Mouse (Mus musculus) heart, adult 2 months (tissue): ENCODE measurements at regions not wholly inside any gene's neighbourhood (a gene's known extent, or its start where the extent isn't known, plus 50 kb on each side); places are given as distances from the start of the nearest gene placed in this dataset.

Experiments used
- DNase-seq, 2 experiments: peaks; one replicate each; pipeline ENCODE4 v3.0.0; 2021
- H3K27ac ChIP-seq: fragments of 200-600 bp; 2 replicates; pipeline ENCODE4 v1.8.1; 2022
- H3K27me3 ChIP-seq: fragments of 200-500 bp; 2 replicates; pipeline ENCODE4 v1.6.1; 2012; ENCODE audit warnings: mild to moderate bottlenecking, low read length, inconsistent platforms, mixed read lengths; ENCODE audit not compliant: control insufficient read depth, insufficient read depth
- H3K36me3 ChIP-seq: fragments of 200-500 bp; 2 replicates; pipeline ENCODE4 v1.6.1; 2012; ENCODE audit warnings: low read length, inconsistent platforms; ENCODE audit not compliant: control insufficient read depth, insufficient read depth
- H3K4me1 ChIP-seq: fragments of 200-500 bp; 2 replicates; pipeline ENCODE4 v1.6.1; 2011; ENCODE audit warnings: low read length; ENCODE audit not compliant: control insufficient read depth, insufficient read depth
- H3K4me3 ChIP-seq: fragments of 200-600 bp; 2 replicates; pipeline ENCODE4 v1.8.1; 2022
- H3K79me2 ChIP-seq: fragments of 200-500 bp; replicated peaks from 2 replicates; pipeline ENCODE4 v1.6.1; 2012; ENCODE audit warnings: mild to moderate bottlenecking, inconsistent platforms, low read length, moderate library complexity, mixed read lengths; ENCODE audit not compliant: control insufficient read depth, insufficient read depth
- H3K9ac ChIP-seq: fragments of 200-500 bp; 2 replicates; pipeline ENCODE4 v1.6.1; 2012; ENCODE audit warnings: low read depth, mild to moderate bottlenecking, control low read depth, inconsistent platforms, low read length, mixed read lengths
- CTCF ChIP-seq: fragments of 200-600 bp; IDR thresholded peaks from 2 replicates; pipeline ENCODE4 v1.8.1; 2022; ENCODE audit warnings: antibody characterized with exemption, mild to moderate bottlenecking, moderate library complexity
- EP300 ChIP-seq: fragments of 200-500 bp; IDR thresholded peaks from 2 replicates; pipeline ENCODE4 v1.6.1; 2011; ENCODE audit warnings: low read depth, low read length, control low read depth; ENCODE audit not compliant: insufficient read depth
- POLR2A ChIP-seq: fragments of 200-500 bp; IDR thresholded peaks from 2 replicates; pipeline ENCODE4 v1.6.1; 2011; ENCODE audit warnings: mild to moderate bottlenecking, low read depth, low read length, control low read depth; ENCODE audit not compliant: insufficient read depth
- WGBS: fragments of 180-500 bp; shearing (Covaris S2); methylation state at CpG from one replicate; pipeline ENCODE4 v1.1.7; 2018; 5-methylcytosine and 5-hydroxymethylcytosine counted together
- intact Hi-C: fragments of 180-260 bp; cut with DNase I; formaldehyde crosslinking; loops from one replicate; pipeline ENCODE4 v1.15.1; 2025

DNA sequence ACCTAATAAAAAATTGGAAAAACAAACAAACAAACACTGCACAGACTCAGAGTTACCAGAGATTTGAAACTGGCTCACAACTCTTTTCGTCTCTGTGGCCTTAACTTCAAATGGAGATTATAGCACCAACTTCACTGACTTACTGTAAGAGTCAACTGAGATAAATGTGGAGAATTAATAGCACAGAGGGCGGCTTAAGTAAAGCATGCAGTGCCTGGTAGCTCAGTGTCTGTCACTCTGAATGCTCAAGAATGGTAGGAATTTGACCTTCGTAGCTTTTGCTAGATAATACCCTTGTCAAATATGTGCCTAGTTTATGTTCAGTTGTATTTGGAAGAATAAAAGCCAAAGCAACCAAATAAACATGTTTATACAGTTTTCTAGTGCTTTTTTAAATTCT lies 558.4 kb upstream of the 2610301B20Rik start:
- TF ChIP-seq POLR2A (no peak), EP300 (no peak), CTCF (no peak)
- Histone ChIP-seq H3K4me3 (no peak overlapping the region), H3K27ac (no peak overlapping the region), H3K4me1 (no peaks in the 10 kb centered on the region; the same call in 1 of the 2 replicates), H3K9ac (no peak overlapping the region), H3K79me2 (no peaks in the 10 kb centered on the region), H3K36me3 (no peaks in the 10 kb centered on the region), H3K27me3 (no peaks in the 10 kb centered on the region)
- WGBS: 42% methylated on average over 3 of the region's 3 CpGs
- DNase-seq: no peak
- intact Hi-C loops: no loop called here

DNA sequence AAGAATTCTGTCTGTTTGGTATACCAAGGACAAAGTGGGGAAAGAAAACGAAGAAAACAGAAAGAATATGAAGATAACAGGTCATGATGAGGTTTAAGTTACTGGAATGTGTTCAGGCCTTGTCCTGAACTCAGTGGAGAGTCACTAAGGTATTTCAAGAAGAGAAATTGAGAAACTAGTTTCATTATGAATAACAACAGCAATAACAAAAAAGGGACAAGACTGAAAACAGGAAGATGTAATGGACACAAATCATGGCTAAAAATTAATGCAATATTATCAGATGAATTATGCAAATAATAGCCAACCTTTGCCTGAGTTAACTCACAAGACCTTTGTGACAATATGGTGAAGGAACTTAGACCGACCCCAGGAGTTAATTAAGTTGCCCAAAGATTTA lies 530.2 kb upstream of the 2610301B20Rik start:
- DNase-seq: no peak
- Histone ChIP-seq H3K27me3 (no peaks in the 10 kb centered on the region), H3K36me3 (no peaks in the 10 kb centered on the region), H3K4me1 (no peaks in the 10 kb centered on the region), H3K9ac (no peak overlapping the region), H3K79me2 (no peaks in the 10 kb centered on the region), H3K27ac (no peak overlapping the region), H3K4me3 (no peak overlapping the region)
- TF ChIP-seq POLR2A (no peak), EP300 (no peak), CTCF (no peak)
- WGBS: 60% methylated on average over 2 of the region's 2 CpGs
- intact Hi-C loops: no loop called here

DNA sequence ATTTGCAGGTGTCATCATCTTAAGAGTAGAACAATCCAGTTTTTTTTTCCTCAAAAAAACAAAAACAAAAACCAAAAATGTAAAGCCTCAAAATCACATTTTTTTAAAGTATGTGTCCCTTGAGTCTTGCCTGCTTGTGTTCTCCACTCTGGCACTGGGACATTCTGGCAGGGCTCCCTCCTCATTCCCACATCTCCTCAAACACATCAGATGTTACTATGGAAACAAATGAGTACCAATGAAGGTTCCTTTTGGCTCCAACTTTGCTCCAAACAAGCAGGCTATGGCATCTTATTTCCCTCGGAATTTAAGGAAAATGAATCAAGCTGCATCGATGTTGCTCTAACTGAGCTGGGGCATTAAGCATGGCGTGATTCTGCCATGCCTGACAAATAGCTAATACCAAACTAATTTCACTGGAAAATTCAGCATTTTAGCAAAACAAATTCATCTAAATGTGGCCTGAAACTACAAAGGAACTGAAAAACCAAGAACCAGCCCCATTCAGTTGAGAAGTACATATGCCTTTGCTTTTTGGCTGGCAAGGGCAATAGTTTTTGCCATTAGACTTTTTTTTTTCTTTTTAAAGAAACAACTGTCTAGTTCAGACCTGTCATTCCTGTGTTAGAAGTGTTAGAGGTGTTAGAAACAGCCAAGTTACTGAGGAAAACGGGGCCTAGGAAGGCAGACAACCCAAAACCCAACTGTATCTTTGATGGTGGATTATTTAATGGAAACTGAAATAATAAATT lies 522.2 kb upstream of the 2610301B20Rik start:
- no peak for TF ChIP-seq CTCF
- no peak for TF ChIP-seq POLR2A
- TF ChIP-seq EP300: no peak
- Histone ChIP-seq H3K4me1 (no peaks in the 10 kb centered on the region), H3K4me3 (no peak overlapping the region), H3K79me2 (no peaks in the 10 kb centered on the region), H3K27me3 (no peaks in the 10 kb centered on the region), H3K27ac (no peak overlapping the region), H3K36me3 (no peaks in the 10 kb centered on the region), H3K9ac (no peak overlapping the region)
- intact Hi-C loops: no loop called here
- WGBS: 75% methylated on average over 4 of the region's 4 CpGs
- DNase-seq: no peak

DNA sequence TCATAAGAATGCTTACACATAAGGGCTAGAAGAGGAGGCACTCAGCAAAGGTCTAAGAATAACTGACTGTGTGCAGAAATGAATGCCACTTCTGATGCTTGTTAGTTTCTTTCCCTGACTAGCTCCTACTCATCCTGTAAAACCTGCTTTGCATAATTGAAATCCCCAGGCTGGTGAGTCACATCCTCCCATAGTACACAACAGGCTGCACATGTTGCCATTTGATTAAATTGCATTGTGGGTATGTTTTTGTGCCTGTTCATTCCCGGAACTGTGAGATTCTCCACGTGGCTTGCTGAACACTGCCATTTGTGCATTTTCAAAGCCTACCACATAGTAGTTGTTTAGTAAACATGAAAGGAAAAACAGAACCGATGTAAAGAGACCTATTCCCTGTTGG lies 516.7 kb upstream of the 2610301B20Rik start:
- H3K4me1 ChIP-seq: no peaks in the 10 kb centered on the region
- no peak overlapping the region for H3K4me3 ChIP-seq
- H3K79me2 ChIP-seq: no peaks in the 10 kb centered on the region
- no peak for TF ChIP-seq CTCF
- TF ChIP-seq POLR2A: no peak
- TF ChIP-seq EP300: no peak
- 48% methylated on average over 3 of the region's 3 CpGs for WGBS
- intact Hi-C loops: no loop called here
- H3K27me3 ChIP-seq: no peaks in the 10 kb centered on the region
- H3K36me3 ChIP-seq: no peaks in the 10 kb centered on the region
- H3K27ac ChIP-seq: no peak overlapping the region
- H3K9ac ChIP-seq: no peak overlapping the region
- no peak for DNase-seq

DNA sequence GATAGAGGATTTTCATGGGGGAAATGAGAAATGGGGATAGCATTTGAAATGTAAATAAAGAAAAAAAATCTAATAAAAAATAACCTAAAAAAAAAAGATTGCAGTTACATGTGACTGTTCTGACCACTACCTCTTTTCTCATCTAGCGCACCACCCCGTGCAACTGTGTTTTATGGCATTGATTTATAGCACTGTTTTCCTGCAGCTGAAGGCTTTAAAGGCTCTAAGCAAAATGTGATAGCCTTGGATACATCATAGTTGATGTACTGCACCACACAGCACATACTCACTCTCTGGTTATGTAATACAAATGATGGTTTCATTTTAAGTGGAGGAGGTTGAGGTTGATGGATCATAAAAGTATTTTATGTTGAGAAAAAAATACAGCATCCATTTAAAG lies 484.5 kb upstream of the 2610301B20Rik start:
- no peaks in the 10 kb centered on the region for H3K36me3 ChIP-seq
- no peaks in the 10 kb centered on the region for H3K27me3 ChIP-seq
- 90% methylated on average over 2 of the region's 2 CpGs for WGBS
- H3K4me1 ChIP-seq: no peaks in the 10 kb centered on the region
- intact Hi-C loops: no loop called here
- no peaks in the 10 kb centered on the region for H3K79me2 ChIP-seq
- H3K27ac ChIP-seq: no peak overlapping the region
- no peak for DNase-seq
- TF ChIP-seq EP300: no peak
- TF ChIP-seq POLR2A: no peak
- TF ChIP-seq CTCF: no peak
- H3K4me3 ChIP-seq: no peak overlapping the region
- no peak overlapping the region for H3K9ac ChIP-seq

- no peak overlapping the region for H3K27ac ChIP-seq
- intact Hi-C loops: no loop called here
These were observed 477.0 kb upstream of the 2610301B20Rik start for GRCm38 (mm10) chr4:10397249-10397648.

More at GRCm38 (mm10) chr4:10397249-10397648, 477.0 kb upstream of the 2610301B20Rik start:
- DNase-seq: no peak
- TF ChIP-seq EP300 (no peak), CTCF (no peak), POLR2A (no peak)
- Histone ChIP-seq H3K4me3 (no peak overlapping the region), H3K27me3 (no peaks in the 10 kb centered on the region), H3K36me3 (no peaks in the 10 kb centered on the region), H3K4me1 (no peaks in the 10 kb centered on the region), H3K9ac (no peak overlapping the region), H3K79me2 (no peaks in the 10 kb centered on the region)
